Mouse (Mus musculus): ENCODE results near the gene Gm8334. TPM values are rescaled to one million over a fixed set of nuclear protein-coding genes. Genes with fewer than 3 reads are reported as not detected.
"Not testable (repeated sequence)": the region's sequence is repeated elsewhere in the genome, so short reads cannot be mapped to it uniquely, and the experiment has no call there.

The Gm8334 gene
- total RNA-seq (2015; ENCODE audit: low replicate concordance) (not detected in 2 replicates), total RNA-seq (2017; ENCODE audit: low replicate concordance) (not detected in 2 replicates)

- ATAC-seq (replicated peaks; ENCODE audit: low FRiP score, poor library complexity, severe bottlenecking): not testable (repeated sequence)
Measured at GRCm38 (mm10) chrX:148615053-148615452, at the start of gene Gm8334. Gene Gm8334, minus strand, starts transcription at chrX:148615153.

- not testable (repeated sequence) for ATAC-seq (replicated peaks; ENCODE audit: low FRiP score, poor library complexity, severe bottlenecking)
Measured at GRCm38 (mm10) chrX:148663298-148663697, 48.3 kb upstream of the Gm8334 start, which contains the start of gene Gm15127. Gene Gm15127, plus strand, starts transcription at chrX:148663598.

Other genes with a start within 250 kb of the Gm8334 start
- not detected in 2 replicates for gene Gm15114, start 126.2 kb downstream of the Gm8334 start, total RNA-seq (2015; ENCODE audit: low replicate concordance)
- gene Gm15114, start 126.2 kb downstream of the Gm8334 start, total RNA-seq (2017; ENCODE audit: low replicate concordance): not detected in 2 replicates
- not detected in 2 replicates for gene Gm15127, start 48.4 kb upstream of the Gm8334 start, total RNA-seq (2015; ENCODE audit: low replicate concordance)
- not detected in 2 replicates for gene Gm15127, start 48.4 kb upstream of the Gm8334 start, total RNA-seq (2017; ENCODE audit: low replicate concordance)
- gene Luzp4, start 242.5 kb upstream of the Gm8334 start, total RNA-seq (2015; ENCODE audit: low replicate concordance): not detected in 2 replicates
- not detected in 2 replicates for gene Luzp4, start 242.5 kb upstream of the Gm8334 start, total RNA-seq (2017; ENCODE audit: low replicate concordance)

Measured in erythroid progenitor cell, adult 5-6 weeks (primary cell).